Mouse (Mus musculus) E14TG2a.4 (cell line): ENCODE results near the gene Wwox.

Source experiments
- CTCF ChIP-seq: conservative IDR thresholded peaks from 2 replicates; pipeline ENCODE4 v1.5.1; 2014; ENCODE audit warnings: low read length
- NANOG ChIP-seq: IDR thresholded peaks from 2 replicates; pipeline ENCODE4 v1.6.1; 2014; ENCODE audit warnings: borderline replicate concordance, low read length, mixed read lengths

- no peak for TF ChIP-seq CTCF
- TF ChIP-seq NANOG = no peak
Measured at GRCm38 (mm10) chr8:114731260-114732140, 292.0 kb downstream of the Wwox start.
